Mouse (Mus musculus): Measurements from ENCODE around the gene Agap1. TPM values are rescaled to one million over a fixed set of nuclear protein-coding genes. Genes with fewer than 3 reads are reported as not detected.
A peak's percentile ranks its signal among the peaks of the same experiment; 100 is the strongest.

The Agap1 gene
- polyA plus RNA-seq, 1 experiment from 2014 or later: 8.5 TPM

GRCm38 (mm10) chr1:89666154-89666553 is 211.5 kb downstream of the Agap1 start:
- no peaks in the 10 kb centered on the region for H3K9me3 ChIP-seq (replicated peaks; ENCODE audit: low read length)
- no peaks in the 10 kb centered on the region for H3K27me3 ChIP-seq (ENCODE audit: insufficient read depth, low read length)
- no peak overlapping the region for H3K27ac ChIP-seq
- DNase-seq (ENCODE audit: low spot score) (no peak), ATAC-seq (replicated peaks; ENCODE audit: low FRiP score, low read depth) (no peak)
- H3K4me3 ChIP-seq (replicated peaks; ENCODE audit: low read depth, low read length): no peak overlapping the region
- 87% methylated on average over 5 of the region's 5 CpGs for WGBS
- H3K9ac ChIP-seq (ENCODE audit: low read depth, low read length): no peak overlapping the region
- no peaks in the 10 kb centered on the region for H3K4me1 ChIP-seq (replicated peaks; ENCODE audit: insufficient read depth, low read length)
- peaks cover 29% of the 10 kb centered on the region; the same call in 1 of the 2 replicates for H3K36me3 ChIP-seq (ENCODE audit: insufficient read depth, low read length)
- TF ChIP-seq CTCF (IDR thresholded peaks at IDR 0.05; ENCODE audit: low read depth): no peak
- no peak overlapping the region for H3K4me2 ChIP-seq (ENCODE audit: low read length)

GRCm38 (mm10) chr1:89667387-89667786 is 212.8 kb downstream of the Agap1 start:
- no peaks in the 10 kb centered on the region for H3K4me1 ChIP-seq (replicated peaks; ENCODE audit: insufficient read depth, low read length)
- no peak overlapping the region for H3K4me2 ChIP-seq (ENCODE audit: low read length)
- peak; percentile 57; the same call in 1 of the 2 replicates for TF ChIP-seq CTCF (IDR thresholded peaks at IDR 0.05; ENCODE audit: low read depth)
- DNase-seq (ENCODE audit: low spot score) (peak; percentile 42), ATAC-seq (replicated peaks; ENCODE audit: low FRiP score, low read depth) (no peak)
- H3K27me3 ChIP-seq (ENCODE audit: insufficient read depth, low read length): no peaks in the 10 kb centered on the region
- 83% methylated on average over 7 of the region's 7 CpGs for WGBS
- no peaks in the 10 kb centered on the region for H3K9me3 ChIP-seq (replicated peaks; ENCODE audit: low read length)
- peaks cover 36% of the 10 kb centered on the region for H3K36me3 ChIP-seq (ENCODE audit: insufficient read depth, low read length)
- H3K4me3 ChIP-seq (replicated peaks; ENCODE audit: low read depth, low read length): no peak overlapping the region
- no peak overlapping the region for H3K9ac ChIP-seq (ENCODE audit: low read depth, low read length)
- H3K27ac ChIP-seq: no peak overlapping the region

GRCm38 (mm10) chr1:89668635-89669034 is 214.0 kb downstream of the Agap1 start:
- no peak for ATAC-seq (replicated peaks; ENCODE audit: low FRiP score, low read depth)
- no peak for TF ChIP-seq CTCF (IDR thresholded peaks at IDR 0.05; ENCODE audit: low read depth)
- Histone ChIP-seq H3K27ac (no peak overlapping the region), H3K36me3 (ENCODE audit: insufficient read depth, low read length) (peaks cover 45% of the 10 kb centered on the region), H3K27me3 (ENCODE audit: insufficient read depth, low read length) (no peaks in the 10 kb centered on the region), H3K4me1 (replicated peaks; ENCODE audit: insufficient read depth, low read length) (no peaks in the 10 kb centered on the region), H3K4me3 (replicated peaks; ENCODE audit: low read depth, low read length) (no peak overlapping the region), H3K9ac (ENCODE audit: low read depth, low read length) (no peak overlapping the region), H3K9me3 (replicated peaks; ENCODE audit: low read length) (no peaks in the 10 kb centered on the region), H3K4me2 (ENCODE audit: low read length) (no peak overlapping the region)
- DNase-seq (ENCODE audit: low spot score): no peak
- WGBS: 81% methylated on average over 9 of the region's 9 CpGs

DNA sequence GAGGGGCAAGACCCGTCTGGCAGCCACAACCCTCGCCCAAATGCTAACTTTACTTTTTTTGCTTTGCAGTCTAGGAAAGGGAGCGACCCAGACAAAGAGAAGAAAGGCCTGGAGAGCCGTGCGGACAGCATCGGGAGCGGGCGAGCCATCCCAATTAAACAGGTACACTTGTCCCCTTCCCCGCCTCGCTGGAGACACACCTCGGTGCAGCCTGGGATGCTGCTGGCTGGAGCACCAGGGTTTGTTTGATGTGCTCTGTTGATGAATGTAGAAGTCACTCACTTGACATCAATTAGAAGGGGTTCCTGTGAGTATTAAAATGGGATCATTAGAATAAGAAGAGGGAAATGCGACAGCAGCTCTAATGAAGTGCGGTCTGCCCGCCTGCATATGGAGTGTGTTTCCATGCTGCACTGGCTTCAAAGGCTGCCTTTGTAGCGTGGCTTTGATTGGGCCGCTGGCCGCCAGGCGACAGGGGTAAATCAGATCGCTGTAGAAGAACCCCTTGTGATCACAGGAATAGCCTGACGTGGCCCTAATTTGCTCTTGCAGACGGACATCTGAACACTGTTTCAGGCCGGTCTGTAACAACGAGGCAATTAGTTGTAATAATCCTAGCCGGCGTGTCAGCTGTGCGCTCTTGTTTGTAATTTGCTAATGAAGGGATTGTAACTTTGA is 216.6 kb downstream of the Agap1 start:
- H3K36me3 ChIP-seq (ENCODE audit: insufficient read depth, low read length): peaks cover 39% of the 10 kb centered on the region
- no peaks in the 10 kb centered on the region for H3K9me3 ChIP-seq (replicated peaks; ENCODE audit: low read length)
- no peak overlapping the region for H3K4me3 ChIP-seq (replicated peaks; ENCODE audit: low read depth, low read length)
- H3K4me1 ChIP-seq (replicated peaks; ENCODE audit: insufficient read depth, low read length): no peaks in the 10 kb centered on the region
- no peak for TF ChIP-seq CTCF (IDR thresholded peaks at IDR 0.05; ENCODE audit: low read depth)
- no peak overlapping the region for H3K9ac ChIP-seq (ENCODE audit: low read depth, low read length)
- no peak overlapping the region for H3K4me2 ChIP-seq (ENCODE audit: low read length)
- H3K27ac ChIP-seq: no peak overlapping the region
- no peak for DNase-seq (ENCODE audit: low spot score)
- WGBS: 74% methylated on average over 26 of the region's 26 CpGs
- H3K27me3 ChIP-seq (ENCODE audit: insufficient read depth, low read length): no peaks in the 10 kb centered on the region
- ATAC-seq (replicated peaks; ENCODE audit: low FRiP score, low read depth): no peak

- Histone ChIP-seq H3K4me2 (ENCODE audit: low read length) (no peak overlapping the region), H3K9me3 (replicated peaks; ENCODE audit: low read length) (no peaks in the 10 kb centered on the region), H3K36me3 (ENCODE audit: insufficient read depth, low read length) (peaks cover 38% of the 10 kb centered on the region), H3K27me3 (ENCODE audit: insufficient read depth, low read length) (no peaks in the 10 kb centered on the region), H3K9ac (ENCODE audit: low read depth, low read length) (no peak overlapping the region), H3K4me3 (replicated peaks; ENCODE audit: low read depth, low read length) (no peak overlapping the region), H3K4me1 (replicated peaks; ENCODE audit: insufficient read depth, low read length) (no peaks in the 10 kb centered on the region), H3K27ac (no peak overlapping the region)
- DNase-seq (ENCODE audit: low spot score) (no peak), ATAC-seq (replicated peaks; ENCODE audit: low FRiP score, low read depth) (no peak)
- TF ChIP-seq CTCF (IDR thresholded peaks at IDR 0.05; ENCODE audit: low read depth): no peak
- 89% methylated on average over 6 of the region's 6 CpGs for WGBS
These were observed 218.5 kb downstream of the Agap1 start for GRCm38 (mm10) chr1:89673071-89673470.

- no peak overlapping the region for H3K27ac ChIP-seq
- peaks cover 38% of the 10 kb centered on the region for H3K36me3 ChIP-seq (ENCODE audit: insufficient read depth, low read length)
- H3K27me3 ChIP-seq (ENCODE audit: insufficient read depth, low read length): no peaks in the 10 kb centered on the region
- ATAC-seq (replicated peaks; ENCODE audit: low FRiP score, low read depth): no peak
- no peak overlapping the region for H3K4me3 ChIP-seq (replicated peaks; ENCODE audit: low read depth, low read length)
- no peaks in the 10 kb centered on the region for H3K9me3 ChIP-seq (replicated peaks; ENCODE audit: low read length)
- no peak overlapping the region for H3K9ac ChIP-seq (ENCODE audit: low read depth, low read length)
- no peak for DNase-seq (ENCODE audit: low spot score)
- H3K4me1 ChIP-seq (replicated peaks; ENCODE audit: insufficient read depth, low read length): no peaks in the 10 kb centered on the region
- H3K4me2 ChIP-seq (ENCODE audit: low read length): no peak overlapping the region
- peak; percentile 47 for TF ChIP-seq CTCF (IDR thresholded peaks at IDR 0.05; ENCODE audit: low read depth)
- WGBS: 94% methylated on average over 3 of the region's 3 CpGs
These were observed 219.1 kb downstream of the Agap1 start for GRCm38 (mm10) chr1:89673686-89674085.

DNA sequence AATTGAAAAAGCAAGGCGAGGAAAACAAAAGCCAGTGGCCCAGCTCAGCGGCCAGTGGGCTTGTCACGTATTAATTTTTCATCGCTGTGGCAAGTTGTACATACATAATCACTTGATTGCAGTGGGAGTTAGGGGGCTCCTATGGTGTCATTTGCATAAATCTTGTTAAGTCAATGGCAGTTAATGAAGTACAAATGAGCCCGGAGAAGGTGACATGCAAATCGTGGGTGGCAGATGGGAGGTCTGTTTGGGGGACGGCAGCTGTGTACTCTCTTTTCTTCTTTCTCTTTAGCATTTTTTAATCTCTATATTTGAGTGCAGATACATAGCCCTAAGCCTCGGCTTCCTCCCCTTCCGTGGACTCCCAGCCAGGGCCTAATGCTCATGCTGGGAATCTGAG is 220.1 kb downstream of the Agap1 start:
- no peak for ATAC-seq (replicated peaks; ENCODE audit: low FRiP score, low read depth)

More for the DNA sequence above, 220.1 kb downstream of the Agap1 start:
- no peak for TF ChIP-seq CTCF (IDR thresholded peaks at IDR 0.05; ENCODE audit: low read depth)
- H3K9me3 ChIP-seq (replicated peaks; ENCODE audit: low read length): no peaks in the 10 kb centered on the region
- peaks cover 37% of the 10 kb centered on the region for H3K36me3 ChIP-seq (ENCODE audit: insufficient read depth, low read length)
- WGBS: 91% methylated on average over 9 of the region's 9 CpGs
- DNase-seq (ENCODE audit: low spot score): no peak
- H3K27ac ChIP-seq: no peak overlapping the region
- no peaks in the 10 kb centered on the region for H3K27me3 ChIP-seq (ENCODE audit: insufficient read depth, low read length)
- no peak overlapping the region for H3K9ac ChIP-seq (ENCODE audit: low read depth, low read length)
- H3K4me3 ChIP-seq (replicated peaks; ENCODE audit: low read depth, low read length): no peak overlapping the region
- no peaks in the 10 kb centered on the region for H3K4me1 ChIP-seq (replicated peaks; ENCODE audit: insufficient read depth, low read length)
- H3K4me2 ChIP-seq (ENCODE audit: low read length): no peak overlapping the region

Measured in kidney, postnatal 0 days (tissue).